Mouse (Mus musculus) cerebellum, postnatal 36 days (tissue): ENCODE data around the gene Pam16.

Source experiments
- DNase-seq, 2 experiments: peaks; one replicate each; pipeline ENCODE4 v3.0.0; 2021 to 2022; ENCODE audit warnings: mixed read lengths in 2 of 2

Pam16 gene

DNA sequence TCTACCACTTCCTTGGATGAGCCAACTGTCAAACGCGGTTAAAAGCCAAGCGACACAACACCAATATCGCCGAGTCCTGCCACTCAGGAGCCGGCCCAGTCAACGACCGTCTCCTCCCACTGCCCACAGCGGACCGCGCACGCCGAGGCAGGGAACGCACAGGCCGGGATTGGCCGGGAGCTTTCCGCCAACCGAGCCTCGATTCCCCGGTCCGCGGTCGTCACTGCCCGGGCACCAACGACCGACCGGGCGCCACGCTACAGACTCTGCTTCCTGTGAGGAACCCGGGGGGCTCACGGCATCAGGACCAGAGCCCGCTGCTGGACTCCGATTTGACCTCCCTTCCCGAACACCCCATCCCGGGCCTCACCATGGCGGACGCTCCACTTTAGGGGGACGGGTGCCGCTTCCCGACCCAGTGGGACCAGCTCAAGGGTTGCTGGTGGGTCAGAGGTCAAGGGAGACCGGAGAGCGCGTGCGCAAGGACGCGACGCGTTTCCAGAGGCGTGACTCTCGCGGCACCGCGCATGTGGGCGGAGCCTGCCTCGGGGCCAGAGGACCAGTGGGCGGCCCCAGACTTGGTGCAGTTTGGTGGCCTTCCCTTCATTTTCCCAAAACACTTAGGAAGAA is at the start of gene Pam16:
TSS of gene Pam16 (minus strand) at position 508 of the 630 bp plus-strand sequence.
- DNase-seq: peak; percentile 89 to 91

GRCm38 (mm10) chr16:4674091-4674490 is 49.3 kb upstream of the Pam16 start:
- DNase-seq: no peak

- no peak for DNase-seq
These were observed 45.5 kb upstream of the Pam16 start for GRCm38 (mm10) chr16:4670317-4670716.

- DNase-seq: peak; percentile 86 to 92
These were observed 42.5 kb upstream of the Pam16 start for GRCm38 (mm10) chr16:4667190-4667808.

DNA sequence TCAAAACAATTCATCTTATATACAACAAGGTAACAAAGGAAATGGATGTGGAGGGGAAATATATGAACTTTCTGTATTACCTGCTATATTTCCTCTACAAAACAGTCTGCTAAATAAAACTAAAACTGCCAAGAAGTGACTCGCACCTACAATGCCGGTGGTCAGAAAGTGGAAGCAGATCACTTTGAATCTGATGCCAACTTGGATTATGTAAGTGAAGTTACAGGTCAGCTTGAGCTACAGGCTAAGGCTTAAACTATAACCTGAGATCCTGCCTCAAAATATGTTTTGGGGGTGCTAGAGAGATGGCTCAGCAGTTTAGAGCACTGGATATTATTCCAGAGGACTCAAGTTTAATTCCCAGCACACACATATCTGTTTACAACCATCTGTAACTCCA is 40.9 kb upstream of the Pam16 start:
- DNase-seq: no peak

GRCm38 (mm10) chr16:4663806-4664205 is 39.0 kb upstream of the Pam16 start:
- no peak for DNase-seq

DNA sequence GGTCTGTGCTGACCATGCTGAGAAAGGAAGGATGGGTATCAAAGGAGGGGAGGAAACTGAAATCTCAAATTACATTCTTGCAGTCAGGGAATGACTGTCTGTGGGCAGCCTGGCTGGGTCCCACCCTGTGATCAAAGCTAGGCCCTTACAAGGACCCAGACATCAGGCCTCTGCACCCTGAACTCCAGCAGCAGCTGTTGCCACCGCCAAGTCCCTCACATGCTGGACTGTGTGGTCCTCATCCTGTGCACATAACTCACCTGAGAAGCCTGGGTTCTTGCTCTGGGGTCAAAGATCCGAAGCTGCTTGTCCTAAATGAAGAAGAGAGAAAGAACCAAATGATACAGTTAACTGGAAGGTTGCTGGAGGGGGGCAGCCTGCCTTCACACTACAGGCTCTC is 36.8 kb upstream of the Pam16 start:
- DNase-seq: no peak

- DNase-seq: no peak
These were observed 34.5 kb upstream of the Pam16 start for GRCm38 (mm10) chr16:4659326-4659725.

- no peak for DNase-seq
These were observed 34.0 kb upstream of the Pam16 start for GRCm38 (mm10) chr16:4658781-4659245.

GRCm38 (mm10) chr16:4656571-4657081 is 31.8 kb upstream of the Pam16 start:
- no peak for DNase-seq

DNA sequence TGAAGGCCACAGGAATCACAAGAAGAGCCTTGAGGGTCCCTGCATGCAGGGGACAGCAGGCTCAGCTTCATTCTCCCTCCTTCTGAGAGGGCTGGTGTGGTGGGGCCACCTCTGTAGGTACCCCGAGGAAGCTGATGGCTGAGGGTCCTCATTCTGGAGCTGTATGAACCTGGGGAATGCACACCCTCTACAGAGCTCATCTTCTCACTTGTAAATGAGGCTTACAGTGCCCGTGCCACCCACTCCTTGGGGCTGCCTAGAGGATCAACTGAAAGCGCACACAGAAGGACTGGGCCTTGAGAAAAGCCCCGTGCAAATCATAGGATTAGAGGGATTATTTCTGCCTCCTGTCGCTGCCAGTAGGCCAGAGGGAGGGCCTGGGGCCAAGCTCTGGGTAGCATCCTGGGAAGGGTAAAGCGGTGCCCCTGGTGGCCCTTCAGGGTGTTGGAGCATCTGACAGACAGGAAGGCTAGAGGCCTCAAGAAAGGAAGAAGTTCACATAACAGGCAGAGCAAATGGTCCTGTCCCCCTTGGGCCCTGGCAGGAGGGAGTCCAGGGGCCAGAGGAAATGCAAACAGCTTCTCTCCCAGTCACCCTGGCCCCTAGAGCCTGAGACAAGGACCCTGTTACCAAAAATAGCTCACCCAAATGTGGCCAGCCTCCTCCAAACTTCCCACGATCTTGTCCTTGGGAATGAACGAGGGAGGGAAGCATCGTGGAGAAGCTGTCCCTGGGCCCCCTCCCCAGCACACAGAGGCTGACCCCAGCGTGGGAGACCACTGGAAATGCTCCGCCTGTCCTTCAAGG is 31.2 kb upstream of the Pam16 start:
- DNase-seq: no peak

DNA sequence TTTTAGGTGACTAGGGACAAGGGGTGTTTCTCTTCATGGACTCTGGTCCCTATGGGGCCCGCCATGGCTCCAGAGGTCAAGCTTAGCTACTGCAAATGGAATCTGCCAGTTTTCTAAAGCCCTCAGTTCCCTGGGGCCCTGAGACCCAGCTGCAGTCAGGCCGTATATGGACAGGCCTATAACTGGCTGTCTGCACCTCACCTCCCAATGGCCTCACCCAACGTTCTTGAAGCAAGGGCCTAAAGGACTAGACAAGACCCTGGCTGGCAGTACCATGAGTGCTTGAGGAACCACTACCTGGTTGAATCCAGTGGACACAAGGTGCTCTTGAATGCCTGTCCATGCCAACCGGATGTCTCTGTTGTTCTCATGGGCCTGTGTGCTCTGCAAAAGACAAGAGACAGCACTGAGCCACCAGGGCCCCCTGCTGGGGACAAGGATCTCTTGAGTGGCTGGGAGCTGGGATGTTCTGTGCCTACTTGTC is 30.5 kb upstream of the Pam16 start:
- DNase-seq: no peak

DNA sequence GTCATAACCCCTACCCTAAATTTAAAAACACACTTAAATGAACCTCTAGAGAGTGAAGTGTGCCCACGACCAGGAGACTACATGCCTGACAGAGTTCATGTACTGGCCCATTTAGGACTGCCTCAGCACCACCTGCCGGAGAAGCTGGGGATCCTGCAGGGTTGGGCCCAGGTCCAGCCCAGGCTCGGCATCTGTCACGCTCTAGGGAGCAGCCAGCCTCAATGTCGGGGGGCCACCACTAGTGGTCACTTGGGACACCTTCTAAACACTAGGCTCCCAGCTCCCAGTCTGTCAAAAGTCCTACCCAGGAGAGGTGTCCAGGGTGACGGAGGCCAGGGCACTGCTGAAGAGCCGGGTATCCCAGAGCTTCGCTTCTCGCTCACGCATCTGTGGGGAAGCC is 29.9 kb upstream of the Pam16 start:
- peak; percentile 48 to 59 for DNase-seq

DNA sequence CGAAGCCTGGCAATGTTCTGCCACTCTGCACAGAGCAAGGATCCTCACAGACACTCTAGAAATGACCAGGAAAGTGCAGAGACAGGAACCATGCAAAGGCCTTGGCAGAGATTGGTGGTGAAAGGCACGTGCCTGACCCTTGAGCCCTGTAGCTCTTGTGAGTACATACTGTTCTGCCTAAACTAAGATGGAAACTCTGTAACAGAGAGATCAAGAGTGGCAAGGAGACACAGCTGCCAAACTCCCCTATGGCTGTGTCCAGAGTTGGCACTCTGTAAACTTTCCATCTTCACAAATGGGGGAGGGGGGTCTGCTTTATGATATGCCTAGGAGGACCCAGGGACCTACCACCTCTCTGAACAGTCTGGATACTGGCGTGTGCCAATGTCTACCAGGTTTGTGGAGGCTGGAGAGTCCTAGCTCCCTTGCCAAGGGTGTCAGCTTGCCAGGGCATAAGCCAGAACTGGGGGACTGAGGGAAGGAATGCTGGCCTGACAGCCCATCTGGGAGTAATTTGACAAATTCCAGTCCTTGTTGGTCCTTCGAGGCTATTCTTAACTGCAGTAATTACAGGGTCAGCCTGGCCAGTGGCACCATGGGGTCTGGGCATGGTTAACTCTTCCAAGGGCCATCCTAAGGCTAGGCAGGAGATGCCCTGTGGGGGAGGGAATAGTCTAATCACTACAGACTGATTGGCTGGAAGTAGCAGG is 28.1 kb upstream of the Pam16 start:
- peak; percentile 70 to 76 for DNase-seq

- DNase-seq: no peak
These were observed 26.8 kb upstream of the Pam16 start for GRCm38 (mm10) chr16:4651624-4652023.

DNA sequence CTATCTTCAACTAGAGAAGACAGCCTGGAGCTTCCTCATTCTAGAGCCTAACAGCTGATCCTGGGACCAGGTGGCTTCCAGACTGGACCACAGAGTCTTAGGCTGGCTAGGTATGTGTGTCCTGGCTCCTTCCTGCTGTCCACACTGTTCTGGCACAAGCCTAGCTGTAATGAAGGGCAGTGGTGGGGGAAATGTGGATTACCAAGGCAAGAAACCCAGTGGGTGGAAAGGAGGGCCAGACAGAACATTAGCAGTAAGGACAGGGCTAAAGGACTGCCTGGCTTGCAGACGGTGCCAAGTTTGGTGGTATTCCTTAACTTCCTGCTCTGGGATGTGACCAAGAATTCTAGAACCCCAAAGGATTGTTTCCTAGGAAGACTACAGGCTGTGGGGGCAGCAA is 26.3 kb upstream of the Pam16 start:
- DNase-seq: no peak

DNA sequence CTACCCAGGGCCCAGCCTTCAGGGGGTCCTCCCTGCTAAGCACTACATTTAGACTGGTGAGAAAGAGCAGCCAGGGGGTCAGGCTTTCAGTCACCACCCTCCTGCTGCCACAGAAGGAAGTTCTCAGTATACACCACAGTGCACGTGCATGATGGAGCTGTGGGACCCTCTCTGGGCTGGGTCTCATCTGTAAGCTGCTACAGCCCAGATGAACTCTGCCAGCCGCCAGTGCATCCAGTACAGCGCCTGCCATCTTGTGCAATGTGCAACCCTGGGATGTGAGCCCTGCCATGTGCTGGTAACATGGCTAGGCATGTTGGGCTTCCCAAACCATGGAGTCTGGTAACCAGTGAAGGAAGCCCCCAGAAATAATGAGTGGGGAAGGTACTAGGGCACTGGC is 25.4 kb upstream of the Pam16 start:
- no peak for DNase-seq

DNA sequence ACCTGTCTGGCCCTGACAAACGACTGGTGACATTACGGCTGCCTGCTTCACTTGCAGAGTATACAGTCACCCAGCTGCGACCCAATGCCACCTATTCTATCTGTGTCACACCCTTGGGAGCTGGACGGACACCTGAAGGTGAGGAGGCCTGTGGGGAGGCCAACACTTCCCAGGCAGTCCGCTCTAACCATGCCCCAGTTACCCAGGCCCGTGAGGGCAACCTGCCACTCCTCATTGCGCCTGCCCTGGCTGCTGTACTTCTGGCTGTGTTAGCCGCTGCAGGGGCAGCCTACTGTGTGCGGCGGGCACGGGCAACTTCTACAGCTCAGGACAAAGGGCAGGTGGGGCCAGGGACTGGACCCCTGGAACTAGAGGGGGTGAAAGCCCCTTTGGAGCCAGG is 24.9 kb upstream of the Pam16 start:
- no peak for DNase-seq

DNA sequence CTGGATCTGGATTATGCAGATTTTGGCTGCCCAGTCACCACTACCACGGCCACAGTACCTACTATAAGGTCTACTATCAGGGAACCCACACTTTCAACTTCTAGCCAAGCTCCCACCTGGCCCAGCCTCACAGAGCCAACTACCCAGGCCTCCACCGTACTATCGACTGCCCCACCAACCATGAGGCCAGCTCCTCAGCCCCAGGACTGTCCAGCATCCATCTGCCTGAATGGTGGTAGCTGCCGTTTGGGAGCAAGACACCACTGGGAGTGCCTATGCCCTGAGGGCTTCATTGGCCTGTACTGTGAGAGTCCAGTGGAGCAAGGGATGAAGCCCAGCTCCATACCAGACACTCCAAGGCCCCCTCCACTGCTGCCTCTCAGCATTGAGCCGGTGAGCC is 24.4 kb upstream of the Pam16 start:
- no peak for DNase-seq

DNA sequence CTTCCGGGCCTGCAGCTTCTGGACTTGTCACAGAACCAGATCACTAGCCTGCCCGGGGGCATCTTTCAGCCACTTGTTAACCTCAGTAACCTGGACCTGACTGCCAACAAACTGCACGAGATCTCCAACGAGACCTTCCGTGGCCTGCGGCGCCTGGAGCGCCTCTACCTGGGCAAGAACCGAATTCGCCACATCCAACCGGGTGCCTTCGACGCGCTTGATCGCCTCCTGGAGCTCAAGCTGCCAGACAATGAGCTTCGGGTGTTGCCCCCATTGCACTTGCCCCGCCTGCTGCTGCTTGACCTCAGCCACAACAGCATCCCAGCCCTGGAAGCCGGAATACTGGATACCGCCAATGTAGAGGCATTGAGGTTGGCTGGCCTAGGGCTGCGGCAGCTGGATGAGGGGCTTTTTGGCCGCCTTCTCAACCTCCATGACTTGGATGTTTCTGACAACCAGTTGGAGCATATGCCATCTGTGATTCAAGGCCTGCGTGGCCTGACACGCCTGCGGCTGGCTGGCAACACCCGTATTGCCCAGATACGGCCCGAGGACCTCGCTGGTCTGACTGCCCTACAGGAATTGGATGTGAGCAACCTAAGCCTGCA is 23.7 kb upstream of the Pam16 start:
- no peak for DNase-seq

DNA sequence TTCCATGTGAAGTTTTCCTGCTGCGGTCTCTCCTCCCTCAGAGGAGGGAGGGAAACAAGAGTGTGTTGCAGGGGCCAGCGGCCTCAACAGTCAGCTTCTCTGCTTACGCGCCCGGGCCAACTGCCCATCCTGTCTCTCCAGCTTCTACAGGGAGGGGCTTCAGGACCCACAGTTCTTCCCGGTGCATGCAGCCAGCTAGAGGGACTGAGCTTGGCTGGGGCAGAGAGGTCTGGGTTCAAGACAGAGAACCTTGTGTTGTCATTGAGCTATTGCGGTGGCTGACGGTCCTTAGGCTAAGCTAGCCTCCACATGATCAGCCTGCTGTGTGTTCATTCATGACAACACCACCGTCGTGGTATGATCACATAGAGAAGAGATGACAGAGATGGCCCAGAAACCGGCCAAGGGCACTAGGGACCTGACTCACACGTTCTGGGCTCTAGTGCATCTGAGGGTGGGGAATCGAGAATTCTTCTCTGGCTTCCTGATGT is 22.9 kb upstream of the Pam16 start:
- no peak for DNase-seq

GRCm38 (mm10) chr16:4646831-4647230 is 22.0 kb upstream of the Pam16 start:
- DNase-seq: no peak
